Mouse (Mus musculus) embryo, embryonic 11.5 days (tissue): Measurements from ENCODE around the gene Zc3hav1l.

ENCODE experiments used
- DNase-seq: peaks from one replicate; pipeline ENCODE4 v3.0.0-alpha.2; 2012; ENCODE audit warnings: low read depth, low spot score

Zc3hav1l gene

DNA sequence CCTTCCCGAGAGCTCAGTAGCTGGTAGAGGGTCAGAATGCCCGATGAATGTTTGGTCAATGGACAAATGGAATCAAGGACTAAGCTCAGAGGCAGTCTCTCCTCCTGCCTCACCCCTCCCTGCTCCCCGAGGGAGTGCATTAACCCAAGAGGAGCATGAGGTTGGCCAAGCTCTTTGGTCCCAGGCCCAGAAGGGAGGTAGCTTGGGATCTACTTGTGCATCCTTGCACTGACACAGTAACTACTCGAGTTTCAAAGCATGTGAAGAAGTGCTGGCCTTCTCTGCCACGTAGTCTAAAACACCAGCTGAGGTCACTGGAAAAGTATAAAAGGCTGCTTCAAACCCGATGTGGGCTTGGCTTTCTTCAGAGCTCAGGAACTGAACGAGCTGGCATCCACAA is 34.6 kb downstream of the Zc3hav1l start:
- DNase-seq, result no peak

DNA sequence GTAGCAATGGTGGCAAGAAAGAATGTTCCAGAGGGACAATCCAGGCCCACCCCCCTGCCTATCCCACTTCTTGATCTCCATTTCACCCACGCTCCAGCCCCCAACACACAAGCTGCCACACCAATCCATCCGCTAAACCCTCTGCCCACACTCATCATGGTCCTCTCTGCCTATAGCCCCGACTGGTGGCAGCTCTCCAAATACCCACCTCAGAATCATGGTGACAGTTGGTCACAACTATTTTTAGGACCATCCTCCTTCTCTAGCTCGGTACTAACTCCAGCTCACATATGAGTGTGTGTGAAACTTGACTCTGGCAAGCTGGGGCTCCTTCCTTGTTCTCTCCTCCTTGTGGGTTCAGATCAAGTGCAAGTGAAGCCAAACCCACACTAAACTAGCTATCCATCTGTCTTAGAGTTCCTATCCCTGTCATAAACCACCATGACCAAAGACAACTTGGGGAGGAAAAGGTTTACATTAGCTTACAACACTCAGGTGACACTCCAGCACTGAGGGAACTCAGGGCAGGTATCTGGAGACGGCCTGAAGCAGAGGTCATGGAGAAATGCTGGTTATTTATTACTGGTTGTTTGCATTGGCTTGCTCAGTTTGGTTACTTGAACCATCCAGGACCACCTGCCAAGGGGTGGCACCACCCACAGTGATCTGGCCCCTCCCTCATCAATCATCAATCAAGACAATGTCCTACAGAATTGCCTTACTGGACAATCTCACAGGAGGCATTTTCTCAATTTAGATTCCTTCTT is 35.5 kb downstream of the Zc3hav1l start:
- no peak for DNase-seq

DNA sequence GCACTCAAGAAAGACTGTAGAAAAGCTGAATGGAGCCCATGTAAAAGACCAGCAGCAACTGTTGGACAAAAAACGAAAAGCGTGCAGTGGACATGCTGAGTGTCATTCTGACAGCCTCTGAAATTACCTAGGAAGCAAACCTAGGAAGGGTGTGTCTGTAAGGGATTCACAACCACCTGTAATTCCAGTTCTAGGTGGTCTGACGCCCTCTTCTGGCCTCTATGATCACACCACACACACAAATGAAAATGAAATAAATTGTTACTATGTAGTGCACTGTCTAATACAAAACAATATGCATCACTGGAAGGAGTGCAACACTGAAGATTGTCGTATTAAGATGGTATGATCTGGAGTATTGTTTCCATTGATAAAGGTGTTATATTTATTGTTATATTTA is 37.2 kb downstream of the Zc3hav1l start:
- no peak for DNase-seq

DNA sequence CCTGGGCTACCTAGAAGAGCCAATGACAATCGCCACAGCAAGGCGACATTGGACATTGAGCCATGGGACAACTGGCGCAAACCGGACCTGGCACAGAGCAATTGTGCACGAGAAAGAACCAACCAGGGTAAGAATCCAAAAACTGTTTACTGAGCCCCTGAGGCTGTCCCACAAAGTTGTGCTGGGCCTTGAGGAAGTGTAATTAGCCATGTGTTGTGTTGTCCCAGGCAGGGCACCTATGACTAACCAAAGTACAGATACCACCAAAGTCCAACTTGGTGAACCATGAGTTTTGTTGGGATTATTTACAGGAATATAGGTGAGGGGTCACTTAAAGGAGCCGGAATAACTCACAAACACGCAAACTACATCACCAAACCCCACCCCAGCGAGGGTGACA is 41.6 kb downstream of the Zc3hav1l start:
- no peak for DNase-seq

DNA sequence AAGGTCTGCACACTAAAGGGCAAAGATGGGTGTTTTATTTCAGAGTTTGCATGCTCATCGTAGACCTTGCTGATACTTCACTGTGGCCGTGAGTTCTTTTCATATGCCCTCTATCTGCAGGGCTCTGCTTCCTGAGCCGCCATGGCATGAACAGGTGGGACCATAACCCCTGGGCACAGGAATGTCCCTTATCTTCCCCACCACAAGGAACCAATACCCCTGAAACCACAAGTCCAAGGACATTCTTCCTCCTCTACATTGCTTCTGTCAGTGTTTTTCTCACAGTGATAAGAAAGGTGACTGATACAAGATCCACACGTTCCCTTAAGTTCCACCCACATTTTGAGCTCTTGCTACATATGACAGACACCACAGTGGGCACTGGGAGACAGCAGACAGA is 42.3 kb downstream of the Zc3hav1l start:
- DNase-seq, result no peak

DNA sequence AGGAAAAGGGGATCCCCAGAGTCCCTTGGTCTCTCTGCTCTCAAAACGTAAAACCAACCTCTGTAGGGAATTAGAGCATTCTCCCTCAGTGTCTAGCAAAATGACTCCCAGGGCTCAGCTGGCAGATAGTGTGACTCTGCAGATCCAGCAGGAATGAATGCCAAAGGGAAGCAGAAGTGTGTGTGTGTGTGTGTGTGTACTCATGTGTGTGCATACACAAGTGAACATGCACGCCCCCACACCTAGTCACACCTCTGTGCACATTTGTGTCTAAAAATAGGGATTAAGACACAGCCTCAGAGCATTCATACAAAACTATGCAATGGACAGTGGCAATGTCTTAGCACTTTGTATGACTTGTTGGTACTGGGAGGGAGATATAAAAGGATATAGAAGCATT is 43.3 kb downstream of the Zc3hav1l start:
- DNase-seq, result no peak

DNA sequence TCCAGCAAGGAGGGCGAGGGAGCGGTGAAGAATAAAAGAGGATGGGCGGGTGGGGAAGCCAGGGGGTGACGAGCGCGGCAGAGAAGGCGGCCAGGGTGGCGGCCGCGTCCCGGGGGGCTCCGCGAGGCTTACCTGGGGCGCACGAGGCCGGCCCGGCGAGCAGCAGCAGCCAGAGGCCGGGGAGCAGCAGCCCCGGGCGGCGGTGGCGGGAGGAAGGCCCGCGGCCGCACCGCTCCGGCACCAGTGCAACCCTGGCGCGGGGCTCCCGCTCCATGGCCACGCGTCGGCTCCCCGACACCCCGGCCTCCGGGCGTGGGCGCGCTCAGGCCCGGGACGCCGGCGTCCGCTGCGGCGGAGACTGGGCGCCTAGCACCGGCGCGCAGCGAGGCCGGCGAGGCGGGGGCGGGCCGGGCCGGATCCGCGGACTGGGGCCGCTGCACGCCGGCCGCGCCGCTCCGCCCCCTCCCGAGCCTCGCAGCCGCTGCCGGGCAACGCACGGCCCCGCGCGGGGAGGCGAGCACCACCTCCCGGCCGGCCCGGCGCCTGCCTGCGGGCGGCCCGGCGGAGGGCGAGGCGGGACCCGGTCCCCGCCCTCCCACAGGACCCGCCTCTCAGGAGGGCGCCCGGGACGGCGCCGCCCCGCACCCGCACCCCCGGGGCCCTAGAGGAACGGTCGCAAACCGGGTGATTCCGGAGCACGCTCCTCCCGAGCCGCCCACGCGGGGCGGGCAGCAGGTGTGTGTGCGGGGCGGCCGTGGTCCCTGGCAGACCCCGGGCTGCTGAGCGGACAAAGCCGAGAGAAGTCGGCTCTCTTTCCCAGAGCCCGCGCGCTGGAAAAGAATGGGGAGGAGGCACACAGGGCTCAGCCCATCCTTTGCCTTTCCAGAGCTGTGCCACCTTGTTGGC is 45.1 kb downstream of the Zc3hav1l start, which contains the start of gene D630045J12Rik:
Gene D630045J12Rik (minus strand): TSS at position 274 of the 906 bp plus-strand sequence.
- DNase-seq, result peak; percentile 50

DNA sequence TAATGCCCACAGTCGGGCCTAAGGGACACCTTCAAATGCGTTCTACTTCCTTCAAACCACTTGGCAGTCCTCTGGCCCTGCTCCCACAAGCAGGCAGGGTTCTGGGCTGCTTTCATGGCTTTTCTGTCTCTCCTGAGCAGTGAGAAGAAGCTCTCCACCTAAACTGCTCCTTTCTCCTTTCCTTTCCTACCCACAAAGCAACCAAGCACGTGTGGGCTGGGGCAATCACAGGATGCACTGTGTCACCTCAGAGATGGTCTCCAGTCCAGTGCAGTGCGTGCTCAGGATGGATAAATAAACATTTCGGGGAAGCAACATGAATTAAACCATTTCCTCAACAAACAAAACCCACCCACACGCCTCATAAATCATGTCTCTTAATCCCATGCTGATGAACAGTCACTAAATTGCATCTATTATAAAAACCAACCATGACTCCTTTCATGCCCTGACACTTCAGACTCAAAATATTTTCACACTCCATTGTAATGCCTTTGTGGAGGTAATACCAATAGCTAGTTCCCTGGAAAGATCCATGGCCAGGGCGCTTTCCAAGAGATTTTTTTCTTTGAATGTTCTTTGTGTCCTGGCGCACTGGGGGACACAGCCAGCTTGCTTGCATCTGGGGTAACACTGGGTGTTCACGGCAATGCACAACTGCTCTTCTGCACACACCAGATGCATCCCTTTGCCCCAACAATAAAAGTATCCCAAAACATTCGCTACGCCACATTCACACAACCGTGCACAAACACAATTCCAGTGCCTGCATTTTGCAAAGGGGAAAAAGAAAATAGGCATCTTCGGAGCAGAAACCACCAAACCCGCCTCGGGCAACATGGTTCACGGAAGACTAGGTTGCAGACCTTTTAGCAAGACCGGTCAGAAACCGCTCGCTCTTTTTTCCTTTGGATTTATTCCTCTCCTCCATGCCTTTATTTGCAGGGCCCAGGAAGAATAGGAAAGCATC is 46.0 kb downstream of the Zc3hav1l start:
- no peak for DNase-seq

DNA sequence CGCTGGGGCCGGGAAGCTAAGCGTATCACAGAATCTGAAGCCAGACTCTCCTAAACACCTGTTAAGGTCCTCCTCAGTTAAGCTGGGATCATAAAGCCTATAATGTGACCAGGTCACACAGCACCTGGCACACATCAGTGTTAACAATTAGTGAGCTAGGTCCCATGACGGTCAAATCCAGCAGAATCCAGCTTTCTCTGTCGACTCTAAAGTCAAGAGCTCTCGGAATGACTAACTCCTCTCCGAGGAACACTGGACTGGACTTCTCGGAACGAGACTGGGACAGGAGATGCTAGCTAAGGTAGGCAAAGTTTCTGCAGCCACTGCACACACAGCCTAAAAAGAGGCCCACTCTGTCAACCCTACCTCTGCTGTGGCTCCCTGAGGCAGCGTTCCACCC is 46.9 kb downstream of the Zc3hav1l start:
- no peak for DNase-seq

DNA sequence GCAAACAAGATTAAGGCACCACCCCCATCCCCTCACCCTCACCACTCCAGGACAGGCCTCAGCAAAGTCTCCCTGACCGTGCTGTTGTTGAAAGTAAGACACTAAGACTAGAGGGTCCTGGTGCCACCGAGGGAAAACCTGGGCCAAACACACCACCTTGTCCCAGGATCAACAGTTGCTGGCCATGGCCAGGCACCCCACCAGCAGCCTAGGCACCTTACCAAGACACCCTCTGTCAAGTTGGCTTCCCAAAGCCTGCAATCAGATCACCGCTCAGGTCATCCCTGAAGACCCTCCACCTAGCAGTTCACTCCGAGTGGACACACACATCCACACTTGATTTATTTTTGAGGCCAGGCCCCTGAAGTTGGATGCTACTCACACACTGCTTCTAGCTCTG is 47.6 kb downstream of the Zc3hav1l start:
- no peak for DNase-seq

DNA sequence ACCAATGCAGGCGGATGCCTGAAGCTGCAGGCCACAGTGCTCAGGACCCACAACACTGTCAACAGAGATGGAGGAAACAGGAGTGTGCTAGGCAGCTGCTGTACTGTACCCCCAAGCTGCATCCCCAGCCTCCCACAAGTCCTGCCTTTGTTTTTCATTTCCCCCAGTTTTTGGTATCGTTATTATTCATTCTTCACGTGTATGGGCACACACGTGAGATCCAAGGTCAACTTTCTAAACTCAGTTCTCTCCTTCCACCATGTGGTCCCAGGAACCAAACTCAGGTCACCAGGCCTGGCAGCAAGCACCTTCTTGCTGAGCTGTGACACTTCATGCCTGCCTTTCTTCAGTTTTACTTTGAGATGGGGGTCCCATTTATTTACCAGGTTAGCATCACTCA is 51.7 kb downstream of the Zc3hav1l start:
- no peak for DNase-seq

DNA sequence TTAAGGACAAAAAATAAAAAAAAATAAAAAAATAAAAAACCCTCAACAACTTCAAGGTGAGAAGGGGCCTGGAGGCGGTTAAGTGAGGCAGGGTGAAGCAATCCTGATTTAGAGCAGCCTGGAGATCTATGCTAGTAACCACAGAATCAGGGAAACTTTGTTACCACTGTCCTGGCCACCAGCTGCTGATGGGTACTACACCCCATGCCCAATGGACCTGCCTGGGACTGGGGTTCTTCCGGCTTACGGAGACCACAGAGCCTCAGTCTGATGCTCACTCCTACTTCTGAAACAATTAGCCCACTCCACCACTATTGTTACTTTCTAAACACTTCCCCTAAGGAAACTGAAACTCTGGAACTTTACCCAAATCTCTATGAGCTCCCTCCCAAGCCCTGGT is 54.3 kb downstream of the Zc3hav1l start:
- no peak for DNase-seq

DNA sequence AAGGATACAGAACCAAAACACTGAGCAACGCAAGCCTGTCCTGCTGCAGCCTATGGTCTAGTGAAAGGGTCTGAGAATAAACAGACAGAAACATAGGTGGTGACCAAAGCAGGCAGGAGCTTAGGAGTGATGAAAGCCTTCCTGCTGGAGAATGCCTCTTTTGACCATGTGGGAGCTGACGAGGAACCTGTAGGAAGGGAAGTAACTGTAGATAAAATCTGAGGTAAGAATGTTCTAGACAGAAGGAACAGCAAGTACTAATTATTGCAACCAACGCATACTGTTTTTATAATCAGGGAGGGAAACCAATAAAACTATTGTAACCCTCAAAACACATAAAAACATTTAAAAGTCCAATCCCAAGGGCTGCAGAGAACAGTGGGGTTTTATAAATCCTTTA is 54.9 kb downstream of the Zc3hav1l start:
- DNase-seq, result no peak

DNA sequence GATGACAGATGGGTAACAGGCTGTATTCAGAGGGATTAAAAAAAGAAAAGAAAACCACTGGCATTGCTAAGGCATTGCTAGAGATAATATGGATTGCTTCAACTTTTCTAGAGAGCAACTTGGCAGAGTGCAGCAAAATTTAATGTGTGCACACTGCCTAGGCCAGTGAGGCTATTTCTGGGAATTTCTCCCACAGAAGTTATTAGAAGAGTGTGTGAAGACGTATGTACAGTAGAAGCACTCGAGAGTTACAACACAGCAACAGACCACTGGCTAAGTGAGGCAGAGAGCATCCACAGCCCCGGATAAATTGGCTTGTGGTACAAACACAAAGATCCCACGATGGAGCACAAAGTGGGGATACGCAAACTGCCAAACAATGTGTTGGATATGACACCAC is 56.2 kb downstream of the Zc3hav1l start:
- DNase-seq, result no peak

DNA sequence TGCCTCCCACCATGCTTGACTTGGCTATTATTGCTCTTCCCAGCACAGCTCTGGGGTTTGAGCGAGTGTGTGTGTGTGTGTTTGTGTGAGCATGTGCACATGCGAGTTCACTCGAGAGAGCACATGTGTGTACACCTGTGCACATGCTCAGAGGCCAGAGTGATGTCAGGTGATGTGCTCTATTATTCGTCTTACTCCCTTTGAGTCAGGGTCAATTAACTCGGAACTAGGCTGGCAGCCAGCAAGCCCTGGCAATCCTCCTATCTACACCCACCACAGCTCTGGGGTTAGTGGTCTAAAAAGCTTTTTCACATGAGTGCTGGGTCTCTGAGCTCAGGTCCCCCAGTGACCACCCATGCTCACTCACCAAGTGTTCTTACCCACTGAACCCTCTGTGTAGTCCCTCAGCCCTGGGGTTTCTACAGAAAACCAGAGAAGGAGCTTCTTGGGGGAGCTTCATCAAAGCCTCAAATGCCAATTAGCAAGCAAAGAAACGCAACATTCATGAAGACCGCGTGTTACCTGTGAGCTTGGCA is 56.7 kb downstream of the Zc3hav1l start:
- DNase-seq, result no peak

DNA sequence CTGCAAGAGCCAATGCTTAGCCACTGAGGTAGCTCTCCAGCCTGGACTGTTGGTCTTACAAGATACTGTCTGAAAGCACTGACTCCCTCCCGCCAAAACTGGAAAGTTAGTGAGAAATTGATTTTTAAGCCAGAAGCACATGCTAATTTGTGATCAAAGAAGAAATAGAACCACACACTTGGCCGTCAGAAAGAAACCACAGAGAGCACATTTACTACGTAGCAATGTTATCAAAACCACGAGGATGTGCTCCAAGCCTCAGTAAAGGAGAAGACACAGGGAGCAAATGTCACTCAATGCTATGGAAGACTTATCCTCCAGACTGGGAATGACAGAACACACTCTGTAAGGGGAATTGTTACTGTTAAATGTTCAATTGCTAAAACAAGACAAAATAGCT is 57.6 kb downstream of the Zc3hav1l start:
- no peak for DNase-seq

DNA sequence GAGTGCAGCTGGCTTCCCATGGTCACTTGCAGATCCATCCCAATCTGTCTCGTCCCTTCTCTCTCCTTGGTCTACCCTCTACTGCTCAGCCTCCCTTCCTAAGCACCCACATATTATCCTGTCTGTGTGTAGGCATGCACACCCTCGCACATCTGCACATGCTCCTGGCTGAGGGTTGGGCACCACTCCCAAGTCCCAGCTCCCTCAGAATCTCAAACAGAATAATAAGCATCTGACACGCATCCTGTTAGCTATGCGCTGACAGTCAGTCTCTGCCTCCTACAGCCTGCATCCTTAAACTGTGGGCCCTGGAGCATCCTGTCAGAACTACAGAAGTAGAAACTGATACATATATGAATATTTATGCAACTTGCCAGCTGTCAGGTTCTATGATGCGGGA is 58.4 kb downstream of the Zc3hav1l start:
- DNase-seq, result no peak

DNA sequence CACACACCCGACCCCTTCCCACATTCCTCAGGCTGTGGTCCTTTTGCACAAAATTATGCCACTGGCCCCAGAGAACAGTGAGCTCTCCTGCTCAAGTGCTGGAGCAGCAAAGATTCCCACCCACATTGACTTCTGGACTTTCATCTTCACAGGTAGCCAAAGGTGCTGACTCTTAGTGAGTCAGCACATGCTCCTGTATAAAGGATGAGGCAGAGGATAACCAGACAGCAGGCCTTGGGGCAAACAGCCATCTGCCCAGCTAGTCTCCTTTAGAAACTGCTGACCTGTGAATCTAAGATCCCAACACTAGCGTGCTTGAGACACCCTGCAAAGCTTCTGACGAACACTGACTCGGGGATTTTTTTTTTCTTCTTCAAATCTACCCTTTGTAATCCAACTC is 60.7 kb downstream of the Zc3hav1l start:
- no peak for DNase-seq
